Mouse (Mus musculus) G1E (cell line): ENCODE data around the gene Dnal4.

Experiments
- CTCF ChIP-seq: IDR thresholded peaks from 2 replicates; pipeline ENCODE4 v1.5.1; 2012; ENCODE audit warnings: low read depth, low read length, inconsistent platforms, mixed read lengths
- GATA1 ChIP-seq: IDR thresholded peaks from 2 replicates; pipeline ENCODE4 v1.6.1; 2012; ENCODE audit warnings: borderline replicate concordance, low read length, inconsistent platforms, mixed read lengths

DNA sequence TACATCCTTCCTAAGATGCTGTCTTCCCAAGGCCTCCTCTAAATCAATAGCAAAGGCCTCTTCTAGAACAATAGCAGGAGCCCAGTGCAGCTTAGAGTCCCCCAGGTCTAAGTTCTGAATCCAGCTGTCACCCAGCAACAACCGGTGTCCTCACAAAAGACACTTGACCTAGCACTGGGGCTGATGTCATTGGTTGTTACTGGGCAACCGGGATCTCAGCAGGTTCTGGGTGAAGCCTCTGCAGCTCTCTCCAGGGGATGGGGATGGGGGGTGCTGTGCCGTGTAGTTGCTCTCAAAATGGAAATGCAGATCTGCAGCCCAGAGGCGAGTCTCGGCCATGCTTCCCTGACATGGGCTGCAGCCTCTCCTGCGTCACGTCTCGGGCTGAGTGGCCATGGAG is 10.2 kb upstream of the Dnal4 start:
- no peak for TF ChIP-seq CTCF
- TF ChIP-seq GATA1, result no peak
